Mouse (Mus musculus): ENCODE measurements around the gene Tarsl2.

Gene Tarsl2

GRCm38 (mm10) chr7:65734024-65734423, 89.3 kb downstream of the Tarsl2 start:
- DNase-seq (ENCODE audit: low read depth in 1 of 2, low spot score in 2 of 2) = no peak

GRCm38 (mm10) chr7:65735261-65735660, 90.6 kb downstream of the Tarsl2 start:
- no peak for DNase-seq (ENCODE audit: low read depth in 1 of 2, low spot score in 2 of 2)

- DNase-seq (ENCODE audit: low read depth in 1 of 2, low spot score in 2 of 2) = no peak
Observed at GRCm38 (mm10) chr7:65737286-65738040, 92.8 kb downstream of the Tarsl2 start.
